Mouse (Mus musculus): ENCODE data around the gene Fam19a3. TPM values are rescaled to one million over a fixed set of nuclear protein-coding genes. Genes with fewer than 3 reads are reported as not detected.

The Fam19a3 gene
- total and polyA plus RNA-seq, 2 experiments from 2014 or later: 0.21 TPM; not detected in 1

GRCm38 (mm10) chr3:104789822-104790221 is 8.2 kb upstream of the Fam19a3 start:
- H3K4me3 ChIP-seq (ENCODE audit: low read length): peak overlapping the region; percentile 50
- no peaks in the 10 kb centered on the region for H3K9me3 ChIP-seq (ENCODE audit: low read length)
- H3K4me2 ChIP-seq (ENCODE audit: low read depth, low read length): peak overlapping the region; percentile 94
- 34% methylated on average over 13 of the region's 13 CpGs for WGBS
- peak; percentile 43 for DNase-seq (ENCODE audit: low spot score)
- H3K36me3 ChIP-seq (ENCODE audit: insufficient read depth, low read length): no peaks in the 10 kb centered on the region; the same call in 1 of the 2 replicates
- ATAC-seq: no peak
- peaks cover 10% of the 10 kb centered on the region; the same call in 1 of the 2 replicates for H3K27me3 ChIP-seq (ENCODE audit: insufficient read depth, low read length)
- peak overlapping the region; percentile 71; the same call in 1 of the 2 replicates for H3K27ac ChIP-seq
- peaks cover 16% of the 10 kb centered on the region; the same call in 1 of the 2 replicates for H3K4me1 ChIP-seq (ENCODE audit: insufficient read depth, low read length)
- H3K9ac ChIP-seq (replicated peaks; ENCODE audit: low read length): peak overlapping the region; percentile 50
- TF ChIP-seq CTCF (IDR thresholded peaks at IDR 0.05; ENCODE audit: low read depth): no peak

GRCm38 (mm10) chr3:104789312-104789605 is 7.6 kb upstream of the Fam19a3 start:
- peaks cover 10% of the 10 kb centered on the region; the same call in 1 of the 2 replicates for H3K27me3 ChIP-seq (ENCODE audit: insufficient read depth, low read length)
- H3K4me2 ChIP-seq (ENCODE audit: low read depth, low read length): peak overlapping the region; percentile 94
- no peak for DNase-seq (ENCODE audit: low spot score)
- TF ChIP-seq CTCF (IDR thresholded peaks at IDR 0.05; ENCODE audit: low read depth): no peak
- 4% methylated on average over 10 of the region's 10 CpGs for WGBS
- H3K27ac ChIP-seq: peak overlapping the region; percentile 71
- no peaks in the 10 kb centered on the region; the same call in 1 of the 2 replicates for H3K36me3 ChIP-seq (ENCODE audit: insufficient read depth, low read length)
- peak overlapping the region; percentile 50 for H3K4me3 ChIP-seq (ENCODE audit: low read length)
- no peaks in the 10 kb centered on the region for H3K9me3 ChIP-seq (ENCODE audit: low read length)
- H3K9ac ChIP-seq (replicated peaks; ENCODE audit: low read length): peak overlapping the region; percentile 50
- no peak for ATAC-seq
- H3K4me1 ChIP-seq (ENCODE audit: insufficient read depth, low read length): peaks cover 15% of the 10 kb centered on the region; the same call in 1 of the 2 replicates

- WGBS: 3% methylated on average over 47 of the region's 52 CpGs
Measured at GRCm38 (mm10) chr3:104788561-104789311, 7.1 kb upstream of the Fam19a3 start.

GRCm38 (mm10) chr3:104788075-104788474 is 6.4 kb upstream of the Fam19a3 start, which contains the start of gene Rhoc:
Gene Rhoc (plus strand): TSS chr3:104788375.
- Histone ChIP-seq H3K27me3 (ENCODE audit: insufficient read depth, low read length) (peaks cover 17% of the 10 kb centered on the region; the same call in 1 of the 2 replicates), H3K9me3 (ENCODE audit: low read length) (no peaks in the 10 kb centered on the region), H3K27ac (peak within 1 kb of the TSS; percentile 71), H3K4me3 (ENCODE audit: low read length) (peak within 1 kb of the TSS; percentile 50), H3K9ac (replicated peaks; ENCODE audit: low read length) (peak within 1 kb of the TSS; percentile 50), H3K36me3 (ENCODE audit: insufficient read depth, low read length) (no peaks in the 10 kb centered on the region; the same call in 1 of the 2 replicates), H3K4me2 (ENCODE audit: low read depth, low read length) (peak within 1 kb of the TSS; percentile 94), H3K4me1 (ENCODE audit: insufficient read depth, low read length) (0 out of 2 replicates have a peak, but pooled peaks cover 9% of the 10 kb centered on the region)
- no peak for ATAC-seq
- WGBS: 45% methylated on average over 3 of the region's 3 CpGs
- no peak for DNase-seq (ENCODE audit: low spot score)
- TF ChIP-seq CTCF (IDR thresholded peaks at IDR 0.05; ENCODE audit: low read depth): no peak

More at GRCm38 (mm10) chr3:104788561-104789311, 7.1 kb upstream of the Fam19a3 start:
- H3K4me3 ChIP-seq (ENCODE audit: low read length): peak overlapping the region; percentile 50
- H3K9me3 ChIP-seq (ENCODE audit: low read length): no peaks in the 10 kb centered on the region
- peak overlapping the region; percentile 71 for H3K27ac ChIP-seq
- ATAC-seq (peak; percentile 88), DNase-seq (ENCODE audit: low spot score) (peak; percentile 85)
- peaks cover 10% of the 10 kb centered on the region; the same call in 1 of the 2 replicates for H3K27me3 ChIP-seq (ENCODE audit: insufficient read depth, low read length)
- H3K4me1 ChIP-seq (ENCODE audit: insufficient read depth, low read length): 0 out of 2 replicates have a peak, but pooled peaks cover 9% of the 10 kb centered on the region
- TF ChIP-seq CTCF (IDR thresholded peaks at IDR 0.05; ENCODE audit: low read depth): peak; percentile 78
- H3K4me2 ChIP-seq (ENCODE audit: low read depth, low read length): peak overlapping the region; percentile 94
- H3K36me3 ChIP-seq (ENCODE audit: insufficient read depth, low read length): no peaks in the 10 kb centered on the region; the same call in 1 of the 2 replicates
- H3K9ac ChIP-seq (replicated peaks; ENCODE audit: low read length): peak overlapping the region; percentile 50

GRCm38 (mm10) chr3:104785284-104785683 is 3.6 kb upstream of the Fam19a3 start:
- Histone ChIP-seq H3K9ac (replicated peaks; ENCODE audit: low read length) (no peak overlapping the region), H3K9me3 (ENCODE audit: low read length) (no peaks in the 10 kb centered on the region), H3K4me2 (ENCODE audit: low read depth, low read length) (no peak overlapping the region), H3K27ac (no peak overlapping the region), H3K4me1 (ENCODE audit: insufficient read depth, low read length) (peaks cover 5% of the 10 kb centered on the region; the same call in 1 of the 2 replicates), H3K36me3 (ENCODE audit: insufficient read depth, low read length) (no peaks in the 10 kb centered on the region), H3K4me3 (ENCODE audit: low read length) (no peak overlapping the region), H3K27me3 (ENCODE audit: insufficient read depth, low read length) (peaks cover 33% of the 10 kb centered on the region)
- DNase-seq (ENCODE audit: low spot score): no peak
- WGBS: 91% methylated on average over 6 of the region's 6 CpGs
- ATAC-seq: no peak
- no peak for TF ChIP-seq CTCF (IDR thresholded peaks at IDR 0.05; ENCODE audit: low read depth)

- Histone ChIP-seq H3K9ac (replicated peaks; ENCODE audit: low read length) (no peak overlapping the region), H3K4me2 (ENCODE audit: low read depth, low read length) (no peak overlapping the region), H3K27me3 (ENCODE audit: insufficient read depth, low read length) (peaks cover 41% of the 10 kb centered on the region), H3K27ac (no peak overlapping the region), H3K4me3 (ENCODE audit: low read length) (no peak overlapping the region), H3K36me3 (ENCODE audit: insufficient read depth, low read length) (no peaks in the 10 kb centered on the region), H3K9me3 (ENCODE audit: low read length) (no peaks in the 10 kb centered on the region), H3K4me1 (ENCODE audit: insufficient read depth, low read length) (peaks cover 5% of the 10 kb centered on the region; the same call in 1 of the 2 replicates)
- TF ChIP-seq CTCF (IDR thresholded peaks at IDR 0.05; ENCODE audit: low read depth): no peak
- no peak for DNase-seq (ENCODE audit: low spot score)
- WGBS: 50% methylated on average over 14 of the region's 14 CpGs
- ATAC-seq: no peak
Measured at GRCm38 (mm10) chr3:104783971-104784500, 2.4 kb upstream of the Fam19a3 start.
